Comparison of ENCODE assay signal across 7 mouse cellular contexts in genomic region chr8:45627246-45628241, GRCm38 (mm10).
A peak's percentile ranks its signal among the peaks of the same experiment; 100 is the strongest.
DNase-seq lines count a peak whose midpoint lies in the region; ATAC-seq and TF ChIP-seq lines count a peak whose summit lies in the region.

No protein-coding gene starts in this region.

- peak overlapping the region; percentile 74 for H3K4me3 ChIP-seq in intestine, embryonic 16.5 days (ENCODE audit: low read length)
- peak overlapping the region; percentile 66 for H3K4me3 ChIP-seq in small intestine, adult 2 months (ENCODE audit: low read depth, low read length)

- ATAC-seq in intestine, embryonic 16.5 days, result peak; percentile 94

- WGBS in intestine, embryonic 16.5 days, result 1% methylated on average over 28 of the region's 28 CpGs
- WGBS in small intestine, adult 2 months, result 2% methylated on average over 28 of the region's 28 CpGs

- no peak for TF ChIP-seq CTCF in small intestine, adult 2 months (IDR thresholded peaks at IDR 0.05; ENCODE audit: extremely low read depth, insufficient read length, insufficient replicate concordance, low read depth, low read length)

- no peaks in the 10 kb centered on the region for H3K27me3 ChIP-seq in intestine, embryonic 16.5 days (replicated peaks; ENCODE audit: control insufficient read depth, insufficient read depth, low read length)
- H3K27me3 ChIP-seq in small intestine, adult 2 months (ENCODE audit: control insufficient read depth, insufficient read depth, low read length), result no peaks in the 10 kb centered on the region

- H3K27ac ChIP-seq in intestine, embryonic 16.5 days (ENCODE audit: low read length), result peak overlapping the region; percentile 89
- H3K27ac ChIP-seq in small intestine, adult 2 months (ENCODE audit: insufficient read depth, low read depth, low read length), result 0 out of 2 replicates have a peak overlapping the region, but pooled peaks have one; percentile 6

- intact Hi-C loops in left cerebral cortex, postnatal 14 days (cut with DNase I), result loop anchor here (5.0 to 10.0 kb wide), 2 partner anchors 70 to 173 kb away; no protein-coding TSS in a partner anchor

- no peaks in the 10 kb centered on the region for H3K36me3 ChIP-seq in intestine, embryonic 16.5 days (ENCODE audit: control insufficient read depth, insufficient read depth, low read length)
- no peaks in the 10 kb centered on the region for H3K36me3 ChIP-seq in small intestine, adult 2 months (ENCODE audit: control insufficient read depth, insufficient read depth, low read length)

- H3K9ac ChIP-seq in intestine, embryonic 16.5 days (ENCODE audit: low read depth, low read length), result peak overlapping the region; percentile 77

- peak; percentile 74 for DNase-seq in adrenal gland, adult 2 months
- DNase-seq in cerebellum, postnatal 10 days, result peak; percentile 81 to 82
- DNase-seq in frontal cortex, postnatal 14 days (ENCODE audit: low spot score in 2 of 2), result peak; percentile 65 to 78
- DNase-seq in left cerebral cortex, postnatal 14 days (ENCODE audit: low spot score in 2 of 2), result peak; percentile 85 to 94
- peak; percentile 81 for DNase-seq in mesoderm, embryonic 11.5 days (ENCODE audit: low read depth, low spot score)

- H3K4me2 ChIP-seq in intestine, embryonic 16.5 days (ENCODE audit: low read depth, low read length), result peak overlapping the region; percentile 86

- no peak for TF ChIP-seq POLR2A in small intestine, adult 2 months (IDR thresholded peaks at IDR 0.05; ENCODE audit: low read depth, low read length)

- H3K4me1 ChIP-seq in intestine, embryonic 16.5 days (ENCODE audit: control insufficient read depth, insufficient read depth, low read length), result peaks cover 5% of the 10 kb centered on the region; the same call in 1 of the 2 replicates
- H3K4me1 ChIP-seq in small intestine, adult 2 months (ENCODE audit: control insufficient read depth, insufficient read depth, insufficient read length, low read length), result peaks cover 3% of the 10 kb centered on the region; the same call in 1 of the 2 replicates

- no peaks in the 10 kb centered on the region for H3K9me3 ChIP-seq in intestine, embryonic 16.5 days (ENCODE audit: control insufficient read depth, low read length)

Comparison
In these comparisons a context has a peak if more than half of its experiments do, and no peak if none do; other contexts are left out.
1. Peak in every context shown above with its lines: DNase-seq, ATAC-seq, H3K4me3 ChIP-seq and H3K27ac ChIP-seq.